Mouse (Mus musculus): Measurements from ENCODE around the gene Gm28051.

DNA sequence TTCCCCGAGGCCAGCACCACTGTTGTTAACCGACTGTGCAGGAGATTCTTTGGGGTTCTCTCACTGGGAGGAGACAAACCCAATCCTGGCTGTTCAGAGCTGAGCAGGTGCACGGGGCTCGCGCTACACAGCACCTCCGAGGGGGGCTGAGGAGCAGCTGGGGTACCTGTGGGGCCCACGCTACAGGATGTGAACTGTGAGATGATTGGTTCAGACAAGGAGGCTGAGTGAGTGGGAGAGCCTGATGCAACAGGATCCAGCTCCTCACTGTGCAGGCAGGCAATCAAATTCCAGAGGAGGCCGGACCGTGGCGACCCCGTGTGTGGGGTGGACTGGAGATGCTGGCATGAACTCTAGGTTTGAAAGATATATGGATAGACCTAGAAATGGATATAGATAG is 35.1 kb downstream of the Gm28051 start:
- TF ChIP-seq CTCF (IDR thresholded peaks at IDR 0.05; ENCODE audit: control insufficient read depth, insufficient read depth, insufficient read length): no peak
- no peak for TF ChIP-seq USF1 (IDR thresholded peaks at IDR 0.05; ENCODE audit: low read depth)
- no peak for TF ChIP-seq MYOD1 (IDR thresholded peaks at IDR 0.05; ENCODE audit: control insufficient read depth, insufficient read length, low read depth)
- no peak for TF ChIP-seq MAX (IDR thresholded peaks at IDR 0.05)
- no peak for TF ChIP-seq CEBPB (IDR thresholded peaks at IDR 0.05; ENCODE audit: low read depth)

Data from C2C12 (cell line).